Mouse (Mus musculus): Measurements from ENCODE around the gene P2ry4.

DNA sequence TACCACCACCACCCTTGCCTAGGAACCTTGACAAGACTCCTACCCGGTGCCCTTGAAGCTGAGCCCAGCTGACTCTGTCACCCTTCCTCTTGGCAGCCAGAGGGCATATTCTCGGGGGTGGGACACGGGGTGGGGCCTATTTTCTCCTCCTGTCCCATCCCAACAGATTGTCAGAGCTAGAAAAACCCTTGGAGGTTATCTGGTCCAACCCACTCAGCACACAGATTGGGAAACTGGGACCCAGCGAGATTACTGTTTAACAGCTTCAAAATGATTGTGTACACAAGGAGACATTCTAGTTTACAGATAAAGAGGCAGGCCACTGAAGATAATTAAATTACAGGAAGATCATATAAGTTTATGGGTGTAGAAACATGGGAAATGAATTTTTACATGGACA lies at the start of gene P2ry4:
- TF ChIP-seq CTCF (IDR thresholded peaks at IDR 0.05; ENCODE audit: low read depth) (no peak), EP300 (IDR thresholded peaks at IDR 0.05; ENCODE audit: low read depth) (no peak)

All from heart, postnatal 0 days (tissue).